Mouse (Mus musculus): ENCODE measurements around the gene Clca2.

DNA sequence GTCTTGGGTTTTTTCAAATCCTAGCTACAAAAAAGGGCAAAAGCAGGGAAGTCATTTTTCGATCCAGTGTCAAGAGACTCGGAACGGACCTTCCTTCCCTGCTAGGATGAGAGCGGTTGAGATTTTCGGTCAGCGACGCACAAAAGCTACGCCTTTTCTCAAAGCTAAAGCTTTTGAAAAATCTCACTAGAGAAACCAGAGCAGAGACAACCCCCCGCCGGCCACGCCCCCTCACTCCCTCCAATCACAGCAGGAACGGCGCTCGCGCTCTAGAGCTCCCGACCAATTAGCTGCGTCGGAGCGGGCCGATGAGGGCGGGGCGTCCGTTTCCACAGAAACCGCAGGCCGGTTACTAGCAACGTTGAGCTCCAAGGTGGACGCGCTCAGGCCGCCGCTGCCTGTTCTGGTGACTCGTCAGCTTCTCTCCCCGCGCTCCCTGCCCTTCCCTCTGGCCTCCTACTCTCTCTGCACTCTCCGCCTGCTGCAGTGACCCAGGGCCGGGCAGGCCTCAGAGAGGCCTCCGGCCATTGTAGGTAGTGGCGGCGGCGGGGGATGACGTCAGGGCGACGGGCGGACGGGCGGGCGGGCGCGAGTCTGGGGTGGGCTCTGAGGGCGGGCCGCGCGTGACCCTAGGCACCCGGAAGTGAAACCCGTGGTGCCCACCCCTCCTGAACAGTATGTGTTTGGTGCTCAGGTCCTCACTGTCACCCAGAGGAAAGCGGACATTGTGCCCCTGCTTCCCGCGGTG, 19.2 kb upstream of the Clca2 start, which contains the start of gene Odf2l:
- TF ChIP-seq CTCF (IDR thresholded peaks at IDR 0.05; ENCODE audit: low read depth): no peak
- no peak for TF ChIP-seq EP300 (IDR thresholded peaks at IDR 0.05; ENCODE audit: low read depth)

All from heart, postnatal 0 days (tissue).